Mouse (Mus musculus) heart, adult 2 months (tissue): ENCODE data around the gene Rhbdf1. TPM values are rescaled to one million over a fixed set of nuclear protein-coding genes. Genes with fewer than 3 reads are reported as not detected.

Experiments
- DNase-seq, 2 experiments: peaks; one replicate each; pipeline ENCODE4 v3.0.0; 2021
- H3K27ac ChIP-seq: fragments of 200-600 bp; 2 replicates; pipeline ENCODE4 v1.8.1; 2022
- H3K27me3 ChIP-seq: fragments of 200-500 bp; 2 replicates; pipeline ENCODE4 v1.6.1; 2012; ENCODE audit warnings: mild to moderate bottlenecking, low read length, inconsistent platforms, mixed read lengths; ENCODE audit not compliant: control insufficient read depth, insufficient read depth
- H3K36me3 ChIP-seq: fragments of 200-500 bp; 2 replicates; pipeline ENCODE4 v1.6.1; 2012; ENCODE audit warnings: low read length, inconsistent platforms; ENCODE audit not compliant: control insufficient read depth, insufficient read depth
- H3K4me1 ChIP-seq: fragments of 200-500 bp; 2 replicates; pipeline ENCODE4 v1.6.1; 2011; ENCODE audit warnings: low read length; ENCODE audit not compliant: control insufficient read depth, insufficient read depth
- H3K4me3 ChIP-seq: fragments of 200-600 bp; 2 replicates; pipeline ENCODE4 v1.8.1; 2022
- H3K79me2 ChIP-seq: fragments of 200-500 bp; replicated peaks from 2 replicates; pipeline ENCODE4 v1.6.1; 2012; ENCODE audit warnings: mild to moderate bottlenecking, inconsistent platforms, low read length, moderate library complexity, mixed read lengths; ENCODE audit not compliant: control insufficient read depth, insufficient read depth
- H3K9ac ChIP-seq: fragments of 200-500 bp; 2 replicates; pipeline ENCODE4 v1.6.1; 2012; ENCODE audit warnings: low read depth, mild to moderate bottlenecking, control low read depth, inconsistent platforms, low read length, mixed read lengths
- CTCF ChIP-seq: fragments of 200-600 bp; IDR thresholded peaks from 2 replicates; pipeline ENCODE4 v1.8.1; 2022; ENCODE audit warnings: antibody characterized with exemption, mild to moderate bottlenecking, moderate library complexity
- EP300 ChIP-seq: fragments of 200-500 bp; IDR thresholded peaks from 2 replicates; pipeline ENCODE4 v1.6.1; 2011; ENCODE audit warnings: low read depth, low read length, control low read depth; ENCODE audit not compliant: insufficient read depth
- POLR2A ChIP-seq: fragments of 200-500 bp; IDR thresholded peaks from 2 replicates; pipeline ENCODE4 v1.6.1; 2011; ENCODE audit warnings: mild to moderate bottlenecking, low read depth, low read length, control low read depth; ENCODE audit not compliant: insufficient read depth
- WGBS: fragments of 180-500 bp; shearing (Covaris S2); methylation state at CpG from one replicate; pipeline ENCODE4 v1.1.7; 2018; 5-methylcytosine and 5-hydroxymethylcytosine counted together
- intact Hi-C: fragments of 180-260 bp; cut with DNase I; formaldehyde crosslinking; loops from one replicate; pipeline ENCODE4 v1.15.1; 2025
- polyA plus RNA-seq: library from polyadenylated mRNA; depleted of rRNA; stranded (reverse); fragments of >200 nt; gene quantifications from 2 replicates; pipeline ENCODE4 v1.2.3, GENCODE M21; 2012
- total RNA-seq, 2 experiments: library from RNA; stranded (reverse); gene quantifications; 2 replicates each; pipeline ENCODE4 v1.2.3; 2021

Gene Rhbdf1
- total and polyA plus RNA-seq, 3 experiments: 22.8 to 92.8 (median 23.9) TPM

- Histone ChIP-seq H3K79me2 (no peaks in the 10 kb centered on the region), H3K4me1 (peaks cover 24% of the 10 kb centered on the region), H3K27ac (peak overlapping the region; percentile 76), H3K4me3 (no peak overlapping the region; the same call in 1 of the 2 replicates), H3K9ac (no peak overlapping the region), H3K36me3 (no peaks in the 10 kb centered on the region), H3K27me3 (no peaks in the 10 kb centered on the region)
- no peak for TF ChIP-seq POLR2A
- no peak; the same call in 1 of the 2 replicates for TF ChIP-seq CTCF
- no peak for TF ChIP-seq EP300
- 32% methylated on average over 7 of the region's 7 CpGs for WGBS
- intact Hi-C loops: no loop called here
- DNase-seq: peak; percentile 66 to 71
These were observed 3.4 kb upstream of the Rhbdf1 start for GRCm38 (mm10) chr11:32225222-32226104.

- TF ChIP-seq POLR2A (peak; percentile 28; the same call in 1 of the 2 replicates), EP300 (peak; percentile 89), CTCF (no peak)
- peak; percentile 88 to 91 for DNase-seq
- Histone ChIP-seq H3K4me1 (peaks cover 24% of the 10 kb centered on the region), H3K79me2 (no peaks in the 10 kb centered on the region), H3K9ac (no peak overlapping the region), H3K27ac (peak overlapping the region; percentile 76), H3K36me3 (no peaks in the 10 kb centered on the region), H3K27me3 (no peaks in the 10 kb centered on the region), H3K4me3 (no peak overlapping the region; the same call in 1 of the 2 replicates)
- 6% methylated on average over 4 of the region's 4 CpGs for WGBS
- intact Hi-C loops: loop anchor here (5.0 kb wide), 1 partner anchor 43 kb away; the partner anchor contains the start of gene Nprl3
These were observed 2.5 kb upstream of the Rhbdf1 start for GRCm38 (mm10) chr11:32224468-32225139.

GRCm38 (mm10) chr11:32223297-32223967 is 1.3 kb upstream of the Rhbdf1 start:
- Histone ChIP-seq H3K79me2 (no peaks in the 10 kb centered on the region; the same call in 1 of the 2 replicates), H3K27ac (peak overlapping the region; percentile 93; the same call in 1 of the 2 replicates), H3K9ac (no peak overlapping the region), H3K27me3 (no peaks in the 10 kb centered on the region), H3K4me3 (no peak overlapping the region), H3K36me3 (no peaks in the 10 kb centered on the region), H3K4me1 (peaks cover 25% of the 10 kb centered on the region)
- intact Hi-C loops: loop anchor here (5.0 kb wide), 1 partner anchor 44 kb away; the partner anchor contains the start of gene Nprl3
- 74% methylated on average over 4 of the region's 4 CpGs for WGBS
- peak; percentile 21; the same call in 1 of the 2 replicates for TF ChIP-seq CTCF
- no peak for TF ChIP-seq POLR2A
- no peak for DNase-seq

- DNase-seq: peak in 1 of 2 experiments; percentile 49
- peak overlapping the region; percentile 85 for H3K9ac ChIP-seq
- H3K27ac ChIP-seq: peak overlapping the region; percentile 93
- H3K79me2 ChIP-seq: no peaks in the 10 kb centered on the region; the same call in 1 of the 2 replicates
- WGBS: 19% methylated on average over 21 of the region's 21 CpGs
- H3K4me1 ChIP-seq: peaks cover 25% of the 10 kb centered on the region
- H3K27me3 ChIP-seq: no peaks in the 10 kb centered on the region
- peak; percentile 32; the same call in 1 of the 2 replicates for TF ChIP-seq POLR2A
- no peak for TF ChIP-seq CTCF
- peak overlapping the region; percentile 97 for H3K4me3 ChIP-seq
- intact Hi-C loops: loop anchor here (5.0 kb wide), 1 partner anchor 45 kb away; the partner anchor contains the start of gene Nprl3
- no peaks in the 10 kb centered on the region for H3K36me3 ChIP-seq
These were observed 582 bp upstream of the Rhbdf1 start for GRCm38 (mm10) chr11:32222570-32223194.

- peaks cover 25% of the 10 kb centered on the region for H3K4me1 ChIP-seq
- intact Hi-C loops: loop anchor here (5.0 kb wide), 1 partner anchor 46 kb away; the partner anchor contains the start of gene Nprl3
- no peaks in the 10 kb centered on the region for H3K27me3 ChIP-seq
- peak overlapping the region; percentile 93 for H3K27ac ChIP-seq
- WGBS: 1% methylated on average over 46 of the region's 46 CpGs
- H3K9ac ChIP-seq: peak overlapping the region; percentile 85
- H3K79me2 ChIP-seq: no peaks in the 10 kb centered on the region; the same call in none of the 2 replicates
- TF ChIP-seq EP300 (no peak), CTCF (no peak), POLR2A (peak; percentile 72)
- H3K4me3 ChIP-seq: peak overlapping the region; percentile 97
- H3K36me3 ChIP-seq: no peaks in the 10 kb centered on the region
- peak; percentile 80 to 84 for DNase-seq
These were observed 712 bp downstream of the Rhbdf1 start for GRCm38 (mm10) chr11:32221225-32221950.
